Mouse (Mus musculus): Measurements from ENCODE around the gene Atp2c2. TPM values are rescaled to one million over a fixed set of nuclear protein-coding genes. Genes with fewer than 3 reads are reported as not detected.

The Atp2c2 gene
- polyA plus RNA-seq, 1 experiment from 2014 or later: 0.51 TPM

- Histone ChIP-seq H3K9me3 (ENCODE audit: control insufficient read depth, low read length) (no peaks in the 10 kb centered on the region), H3K36me3 (ENCODE audit: control insufficient read depth, insufficient read depth, low read length) (no peaks in the 10 kb centered on the region), H3K27ac (ENCODE audit: low read depth, low read length) (no peak overlapping the region), H3K9ac (ENCODE audit: low read depth, low read length) (no peak overlapping the region), H3K27me3 (replicated peaks; ENCODE audit: control insufficient read depth, insufficient read depth, low read length) (no peaks in the 10 kb centered on the region), H3K4me2 (no peak overlapping the region), H3K4me3 (ENCODE audit: low read depth, low read length) (no peak overlapping the region), H3K4me1 (replicated peaks; ENCODE audit: control insufficient read depth, insufficient read depth, low read length) (peaks cover 18% of the 10 kb centered on the region; the same call in 1 of the 2 replicates)
- DNase-seq (ENCODE audit: low spot score) (no peak), ATAC-seq (replicated peaks; ENCODE audit: low FRiP score) (no peak)
- WGBS: 68% methylated on average over 4 of the region's 4 CpGs
Observed at GRCm38 (mm10) chr8:119781086-119781840, 81.5 kb downstream of the Atp2c2 start.

- no peak overlapping the region for H3K9ac ChIP-seq (ENCODE audit: low read depth, low read length)
- H3K4me3 ChIP-seq (ENCODE audit: low read depth, low read length): no peak overlapping the region
- H3K4me2 ChIP-seq: no peak overlapping the region
- WGBS: 6% methylated on average over 5 of the region's 5 CpGs
- no peaks in the 10 kb centered on the region for H3K36me3 ChIP-seq (ENCODE audit: control insufficient read depth, insufficient read depth, low read length)
- no peak overlapping the region for H3K27ac ChIP-seq (ENCODE audit: low read depth, low read length)
- H3K4me1 ChIP-seq (replicated peaks; ENCODE audit: control insufficient read depth, insufficient read depth, low read length): peaks cover 13% of the 10 kb centered on the region; the same call in 1 of the 2 replicates
- H3K27me3 ChIP-seq (replicated peaks; ENCODE audit: control insufficient read depth, insufficient read depth, low read length): no peaks in the 10 kb centered on the region
- DNase-seq (ENCODE audit: low spot score) (no peak), ATAC-seq (replicated peaks; ENCODE audit: low FRiP score) (no peak)
- no peaks in the 10 kb centered on the region for H3K9me3 ChIP-seq (ENCODE audit: control insufficient read depth, low read length)
Observed at GRCm38 (mm10) chr8:119782715-119783114, 82.9 kb downstream of the Atp2c2 start.

- H3K36me3 ChIP-seq (ENCODE audit: control insufficient read depth, insufficient read depth, low read length): no peaks in the 10 kb centered on the region
- peaks cover 10% of the 10 kb centered on the region; the same call in 1 of the 2 replicates for H3K4me1 ChIP-seq (replicated peaks; ENCODE audit: control insufficient read depth, insufficient read depth, low read length)
- H3K27me3 ChIP-seq (replicated peaks; ENCODE audit: control insufficient read depth, insufficient read depth, low read length): no peaks in the 10 kb centered on the region
- H3K27ac ChIP-seq (ENCODE audit: low read depth, low read length): no peak overlapping the region
- ATAC-seq (replicated peaks; ENCODE audit: low FRiP score) (no peak), DNase-seq (ENCODE audit: low spot score) (no peak)
- no peak overlapping the region for H3K4me3 ChIP-seq (ENCODE audit: low read depth, low read length)
- H3K4me2 ChIP-seq: no peak overlapping the region
- H3K9ac ChIP-seq (ENCODE audit: low read depth, low read length): 0 out of 2 replicates have a peak overlapping the region, but pooled peaks have one; percentile 4
- no peaks in the 10 kb centered on the region for H3K9me3 ChIP-seq (ENCODE audit: control insufficient read depth, low read length)
- 56% methylated on average over 6 of the region's 6 CpGs for WGBS
Observed at GRCm38 (mm10) chr8:119783579-119783978, 83.8 kb downstream of the Atp2c2 start.

GRCm38 (mm10) chr8:119784141-119784574, 84.3 kb downstream of the Atp2c2 start:
- Histone ChIP-seq H3K27ac (ENCODE audit: low read depth, low read length) (no peak overlapping the region), H3K4me2 (no peak overlapping the region), H3K9me3 (ENCODE audit: control insufficient read depth, low read length) (no peaks in the 10 kb centered on the region), H3K4me3 (ENCODE audit: low read depth, low read length) (no peak overlapping the region), H3K9ac (ENCODE audit: low read depth, low read length) (no peak overlapping the region), H3K4me1 (replicated peaks; ENCODE audit: control insufficient read depth, insufficient read depth, low read length) (peaks cover 6% of the 10 kb centered on the region; the same call in 1 of the 2 replicates), H3K27me3 (replicated peaks; ENCODE audit: control insufficient read depth, insufficient read depth, low read length) (no peaks in the 10 kb centered on the region), H3K36me3 (ENCODE audit: control insufficient read depth, insufficient read depth, low read length) (no peaks in the 10 kb centered on the region)
- DNase-seq (ENCODE audit: low spot score): no peak
- WGBS: 41% methylated on average over 9 of the region's 9 CpGs
- no peak for ATAC-seq (replicated peaks; ENCODE audit: low FRiP score)

- 78% methylated on average over 7 of the region's 7 CpGs for WGBS
- DNase-seq (ENCODE audit: low spot score) (no peak), ATAC-seq (replicated peaks; ENCODE audit: low FRiP score) (no peak)
- Histone ChIP-seq H3K4me1 (replicated peaks; ENCODE audit: control insufficient read depth, insufficient read depth, low read length) (peaks cover 6% of the 10 kb centered on the region; the same call in 1 of the 2 replicates), H3K36me3 (ENCODE audit: control insufficient read depth, insufficient read depth, low read length) (no peaks in the 10 kb centered on the region), H3K9ac (ENCODE audit: low read depth, low read length) (no peak overlapping the region), H3K4me2 (no peak overlapping the region), H3K4me3 (ENCODE audit: low read depth, low read length) (no peak overlapping the region), H3K27me3 (replicated peaks; ENCODE audit: control insufficient read depth, insufficient read depth, low read length) (no peaks in the 10 kb centered on the region), H3K9me3 (ENCODE audit: control insufficient read depth, low read length) (no peaks in the 10 kb centered on the region), H3K27ac (ENCODE audit: low read depth, low read length) (no peak overlapping the region)
Observed at GRCm38 (mm10) chr8:119784676-119785075, 84.9 kb downstream of the Atp2c2 start.

GRCm38 (mm10) chr8:119785764-119786405, 86.1 kb downstream of the Atp2c2 start:
- DNase-seq (ENCODE audit: low spot score): no peak
- ATAC-seq (replicated peaks; ENCODE audit: low FRiP score): no peak
- 64% methylated on average over 18 of the region's 18 CpGs for WGBS
- Histone ChIP-seq H3K27ac (ENCODE audit: low read depth, low read length) (no peak overlapping the region), H3K4me2 (no peak overlapping the region), H3K9ac (ENCODE audit: low read depth, low read length) (no peak overlapping the region), H3K27me3 (replicated peaks; ENCODE audit: control insufficient read depth, insufficient read depth, low read length) (no peaks in the 10 kb centered on the region), H3K4me1 (replicated peaks; ENCODE audit: control insufficient read depth, insufficient read depth, low read length) (peaks cover 9% of the 10 kb centered on the region; the same call in 1 of the 2 replicates), H3K36me3 (ENCODE audit: control insufficient read depth, insufficient read depth, low read length) (no peaks in the 10 kb centered on the region), H3K9me3 (ENCODE audit: control insufficient read depth, low read length) (no peaks in the 10 kb centered on the region), H3K4me3 (ENCODE audit: low read depth, low read length) (no peak overlapping the region)

- Histone ChIP-seq H3K36me3 (ENCODE audit: control insufficient read depth, insufficient read depth, low read length) (no peaks in the 10 kb centered on the region), H3K9me3 (ENCODE audit: control insufficient read depth, low read length) (no peaks in the 10 kb centered on the region), H3K27ac (ENCODE audit: low read depth, low read length) (no peak overlapping the region), H3K9ac (ENCODE audit: low read depth, low read length) (no peak overlapping the region), H3K4me3 (ENCODE audit: low read depth, low read length) (no peak overlapping the region), H3K4me2 (no peak overlapping the region), H3K27me3 (replicated peaks; ENCODE audit: control insufficient read depth, insufficient read depth, low read length) (no peaks in the 10 kb centered on the region), H3K4me1 (replicated peaks; ENCODE audit: control insufficient read depth, insufficient read depth, low read length) (peaks cover 18% of the 10 kb centered on the region)
- no peak for ATAC-seq (replicated peaks; ENCODE audit: low FRiP score)
- 58% methylated on average over 3 of the region's 3 CpGs for WGBS
- DNase-seq (ENCODE audit: low spot score): no peak
Observed at GRCm38 (mm10) chr8:119786871-119787270, 87.1 kb downstream of the Atp2c2 start.

GRCm38 (mm10) chr8:119787341-119787740, 87.5 kb downstream of the Atp2c2 start:
- Histone ChIP-seq H3K4me2 (no peak overlapping the region), H3K36me3 (ENCODE audit: control insufficient read depth, insufficient read depth, low read length) (no peaks in the 10 kb centered on the region)

More at GRCm38 (mm10) chr8:119787341-119787740, 87.5 kb downstream of the Atp2c2 start:
- Histone ChIP-seq H3K27ac (ENCODE audit: low read depth, low read length) (no peak overlapping the region), H3K4me3 (ENCODE audit: low read depth, low read length) (no peak overlapping the region), H3K9ac (ENCODE audit: low read depth, low read length) (no peak overlapping the region), H3K9me3 (ENCODE audit: control insufficient read depth, low read length) (no peaks in the 10 kb centered on the region), H3K27me3 (replicated peaks; ENCODE audit: control insufficient read depth, insufficient read depth, low read length) (no peaks in the 10 kb centered on the region), H3K4me1 (replicated peaks; ENCODE audit: control insufficient read depth, insufficient read depth, low read length) (peaks cover 22% of the 10 kb centered on the region)
- ATAC-seq (replicated peaks; ENCODE audit: low FRiP score) (no peak), DNase-seq (ENCODE audit: low spot score) (no peak)
- 50% methylated on average over 4 of the region's 4 CpGs for WGBS

All from liver, embryonic 11.5 days (tissue).